Mouse (Mus musculus): ENCODE data around the gene Pitpnb. TPM values are rescaled to one million over a fixed set of nuclear protein-coding genes. Genes with fewer than 3 reads are reported as not detected.

Gene Pitpnb
- total and polyA plus RNA-seq, 3 experiments, result 14.9 to 85.7 (median 16.2) TPM

DNA sequence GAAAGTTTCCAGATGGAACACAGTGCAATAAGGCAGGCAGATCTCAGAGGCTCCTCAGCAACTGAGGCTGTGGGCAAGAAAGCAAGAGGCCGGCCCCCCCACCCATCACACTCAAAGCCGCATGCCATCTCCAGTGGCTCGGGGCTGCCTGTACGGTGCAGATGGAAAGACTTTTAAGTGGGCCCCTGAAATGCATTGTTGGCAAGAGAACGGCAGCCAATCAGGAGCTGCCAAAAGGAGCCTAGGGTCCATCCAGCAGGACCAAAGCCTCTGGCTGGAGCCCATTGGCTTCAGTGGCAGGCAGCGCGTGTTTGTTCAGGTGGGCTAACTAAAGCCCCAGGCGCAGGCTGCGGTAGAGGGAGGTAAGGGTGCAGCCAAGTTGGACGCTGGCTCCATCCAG, 65.2 kb downstream of the Pitpnb start:
- no peak overlapping the region for H3K27ac ChIP-seq (ENCODE audit: insufficient read depth, low read depth)
- no peaks in the 10 kb centered on the region for H3K79me2 ChIP-seq (replicated peaks; ENCODE audit: control insufficient read depth, extremely low read depth, insufficient read depth, poor library complexity, severe bottlenecking)
- peaks cover 15% of the 10 kb centered on the region for H3K27me3 ChIP-seq (replicated peaks)
- no peak for DNase-seq (ENCODE audit: extremely low read depth)
- in situ Hi-C loops (cut with MboI; ENCODE audit: low pct_ligation_motif_present, low pct_unique_long_range_greater_than_20kb, low sequenced_read_pairs) (loop anchor here (10.0 kb wide), 1 partner anchor 759 kb away; no protein-coding TSS in a partner anchor), dilution Hi-C loops (cut with MboI; ENCODE audit: extremely low pct_ligation_motif_present, extremely low pct_unique_long_range_greater_than_20kb, low sequenced_read_pairs) (no loop called here)
- no peaks in the 10 kb centered on the region for H3K36me3 ChIP-seq (replicated peaks in 1 of 2; ENCODE audit: control insufficient read depth in 1 of 2, insufficient read depth in 1 of 2, low read length in 1 of 2)
- H3K9ac ChIP-seq (ENCODE audit: insufficient read depth, low read depth), result no peak overlapping the region
- H3K4me3 ChIP-seq (replicated peaks in 1 of 3; ENCODE audit: low read depth in 2 of 3, low read length in 2 of 3, poor library complexity in 1 of 3), result no peak overlapping the region
- H3K4me1 ChIP-seq (ENCODE audit: control insufficient read depth in 1 of 2, insufficient read depth in 2 of 2), result peaks cover 3 to 21% of the 10 kb centered on the region in 2 experiments; a peak in 3 of 4 replicates
- H3K4me2 ChIP-seq (ENCODE audit: insufficient read depth, low read depth, poor library complexity, severe bottlenecking), result no peak overlapping the region
- no peak for TF ChIP-seq MXI1 (IDR thresholded peaks at IDR 0.05; ENCODE audit: low read depth, low read length)
- no peak for TF ChIP-seq CTCF (conservative IDR thresholded peaks at IDR 0.05 in 1 of 2, IDR thresholded peaks at IDR 0.05 in 1 of 2; ENCODE audit: low read depth in 2 of 2, low read length in 2 of 2)
- no peak for TF ChIP-seq ZKSCAN1 (IDR thresholded peaks at IDR 0.05; ENCODE audit: borderline replicate concordance, low read depth, low read length)
- no peak for TF ChIP-seq JUN (IDR thresholded peaks at IDR 0.05; ENCODE audit: insufficient read depth, low read depth, low read length)
- TF ChIP-seq ETS1 (conservative IDR thresholded peaks at IDR 0.05; ENCODE audit: low read depth, low read length), result no peak
- no peak for TF ChIP-seq GABPA (IDR thresholded peaks at IDR 0.05; ENCODE audit: insufficient replicate concordance, low read depth, low read length)
- no peak for TF ChIP-seq SMC3 (IDR thresholded peaks at IDR 0.05; ENCODE audit: low read depth, low read length)
- no peak for TF ChIP-seq E2F4 (IDR thresholded peaks at IDR 0.05; ENCODE audit: insufficient replicate concordance, low read depth, low read length)
- no peak for TF ChIP-seq MAFK (IDR thresholded peaks at IDR 0.05; ENCODE audit: insufficient replicate concordance, low read length)
- no peak for TF ChIP-seq MAZ (IDR thresholded peaks at IDR 0.05; ENCODE audit: low read depth, low read length)
- no peak for TF ChIP-seq BHLHE40 (IDR thresholded peaks at IDR 0.05; ENCODE audit: low read depth, low read length)
- TF ChIP-seq ZMIZ1 (IDR thresholded peaks at IDR 0.05; ENCODE audit: low read depth, low read length), result no peak
- no peak for TF ChIP-seq PAX5 (IDR thresholded peaks at IDR 0.05; ENCODE audit: low read length)
- H3K9me3 ChIP-seq (replicated peaks; ENCODE audit: low read length), result no peaks in the 10 kb centered on the region

- Histone ChIP-seq H3K4me1 (ENCODE audit: control insufficient read depth in 1 of 2, insufficient read depth in 2 of 2) (peaks cover 3 to 17% of the 10 kb centered on the region in 2 experiments; a peak in 3 of 4 replicates), H3K4me2 (ENCODE audit: insufficient read depth, low read depth, poor library complexity, severe bottlenecking) (no peak overlapping the region), H3K79me2 (replicated peaks; ENCODE audit: control insufficient read depth, extremely low read depth, insufficient read depth, poor library complexity, severe bottlenecking) (no peaks in the 10 kb centered on the region), H3K27ac (ENCODE audit: insufficient read depth, low read depth) (no peak overlapping the region), H3K27me3 (replicated peaks) (peaks cover 16% of the 10 kb centered on the region), H3K9me3 (replicated peaks; ENCODE audit: low read length) (no peaks in the 10 kb centered on the region), H3K9ac (ENCODE audit: insufficient read depth, low read depth) (no peak overlapping the region), H3K36me3 (replicated peaks in 1 of 2; ENCODE audit: control insufficient read depth in 1 of 2, insufficient read depth in 1 of 2, low read length in 1 of 2) (no peaks in the 10 kb centered on the region), H3K4me3 (replicated peaks in 1 of 3; ENCODE audit: low read depth in 2 of 3, low read length in 2 of 3, poor library complexity in 1 of 3) (no peak overlapping the region)
- in situ Hi-C loops (cut with MboI; ENCODE audit: low pct_ligation_motif_present, low pct_unique_long_range_greater_than_20kb, low sequenced_read_pairs) (loop anchor here (10.0 kb wide), 1 partner anchor 759 kb away; no protein-coding TSS in a partner anchor), dilution Hi-C loops (cut with MboI; ENCODE audit: extremely low pct_ligation_motif_present, extremely low pct_unique_long_range_greater_than_20kb, low sequenced_read_pairs) (no loop called here)
- TF ChIP-seq CTCF (conservative IDR thresholded peaks at IDR 0.05 in 1 of 2, IDR thresholded peaks at IDR 0.05 in 1 of 2; ENCODE audit: low read depth in 2 of 2, low read length in 2 of 2), result peak in 1 of 2 experiments; percentile 26; a peak in 3 of 4 replicates
- TF ChIP-seq TCF12 (IDR thresholded peaks at IDR 0.05; ENCODE audit: low read depth, low read length), result no peak
- no peak for DNase-seq (ENCODE audit: extremely low read depth)
These were observed 65.6 kb downstream of the Pitpnb start for GRCm38 (mm10) chr5:111396199-111396598.
